Mouse (Mus musculus): ENCODE data around the gene Fez2.

The Fez2 gene

DNA sequence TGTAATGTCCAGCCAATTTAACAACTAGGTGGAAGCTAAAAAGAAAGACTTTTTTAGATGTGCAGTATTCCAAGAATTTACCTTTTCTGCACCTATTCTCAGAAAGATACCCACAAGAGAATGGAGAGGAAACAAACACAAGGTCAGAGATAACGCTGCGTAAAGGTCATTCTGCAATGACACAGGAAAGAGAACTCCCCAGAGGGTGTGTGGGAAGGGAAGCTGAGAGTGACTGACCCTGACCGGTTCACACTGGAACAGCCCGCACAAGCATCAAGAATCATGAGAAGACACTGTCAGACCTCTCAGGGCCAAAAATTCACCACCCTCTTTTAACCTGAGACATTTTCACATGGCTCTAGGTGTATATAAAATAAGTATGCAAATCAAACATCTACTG, 10.4 kb downstream of the Fez2 start:
- DNase-seq (ENCODE audit: low spot score in 2 of 2): no peak

DNA sequence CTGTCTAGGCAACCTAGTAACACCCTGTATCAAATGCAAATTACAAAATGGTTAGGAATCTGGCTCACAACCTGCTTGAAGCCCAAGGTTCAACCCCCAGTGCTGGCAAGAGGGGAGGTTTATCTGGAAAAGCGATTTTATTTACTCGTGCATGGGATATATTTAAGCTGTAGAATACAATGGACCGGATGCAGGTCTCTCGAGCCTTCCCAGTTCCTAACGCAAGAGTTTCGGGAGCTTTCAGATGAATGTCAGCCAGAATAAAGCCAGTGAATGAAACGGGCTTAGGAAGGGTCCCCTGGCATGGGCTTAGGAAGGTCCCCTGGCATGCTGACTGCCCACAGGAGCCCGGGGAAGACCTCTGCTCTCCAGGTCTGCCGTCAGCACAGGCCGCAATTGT, 11.1 kb downstream of the Fez2 start:
- DNase-seq (ENCODE audit: low spot score in 2 of 2): no peak

DNA sequence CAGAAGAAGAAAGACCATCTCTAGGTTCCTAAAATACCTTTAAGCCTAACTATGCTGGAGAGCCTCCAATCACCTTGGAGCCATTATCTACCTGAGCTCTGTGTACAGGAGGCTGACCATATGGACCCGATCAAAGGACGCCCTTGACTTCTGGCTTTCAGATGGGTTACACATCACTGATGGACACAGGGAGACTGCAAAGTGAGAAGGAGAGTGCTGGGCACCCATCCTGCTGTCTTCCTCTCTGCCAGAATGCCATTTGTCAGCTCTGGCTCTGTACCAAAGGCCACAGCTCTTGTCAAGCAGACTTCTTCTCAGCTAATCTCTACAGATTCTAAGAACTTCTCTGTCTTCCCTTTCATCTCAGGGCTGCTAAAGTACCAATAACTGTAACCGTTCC, 12.6 kb downstream of the Fez2 start:
- no peak for DNase-seq (ENCODE audit: low spot score in 2 of 2)

DNA sequence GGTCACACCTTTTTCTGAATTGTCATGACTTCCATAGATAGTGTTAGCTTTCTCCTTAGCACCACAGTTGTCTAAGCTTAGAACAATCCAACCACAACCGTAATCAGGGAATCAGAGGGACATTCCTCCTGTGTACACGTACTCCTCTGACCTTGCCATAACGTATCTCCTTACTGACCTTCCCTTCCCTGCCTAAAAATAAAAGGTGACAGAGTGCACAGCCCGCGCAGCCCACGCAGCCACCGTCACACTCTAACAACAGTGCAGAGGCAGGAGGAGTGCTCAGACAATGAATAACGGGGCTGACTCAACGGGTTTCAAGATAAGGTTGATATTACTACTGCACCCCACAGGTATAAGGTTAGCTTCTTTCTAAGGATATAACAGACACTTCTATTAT, 14.1 kb downstream of the Fez2 start:
- DNase-seq (ENCODE audit: low spot score in 2 of 2): no peak

DNA sequence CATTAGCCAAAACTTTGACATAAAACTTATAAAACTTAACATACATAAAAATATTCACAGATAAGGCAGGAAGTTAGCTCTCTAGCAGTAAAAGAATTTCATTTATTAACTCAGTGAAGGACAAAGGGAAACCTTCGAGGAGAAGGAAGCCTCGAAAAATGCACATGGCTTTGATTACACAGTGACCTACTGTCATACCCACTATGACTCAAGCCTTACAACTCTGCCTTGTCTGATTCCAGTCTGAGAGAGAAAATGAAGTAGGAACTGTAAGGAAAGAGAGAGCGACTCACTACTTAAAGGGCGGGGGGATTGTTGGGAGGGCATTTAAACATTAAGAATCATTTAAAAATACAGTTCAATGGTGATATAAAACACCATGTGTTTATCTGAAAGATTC, 14.7 kb downstream of the Fez2 start:
- DNase-seq (ENCODE audit: low spot score in 2 of 2): no peak

DNA sequence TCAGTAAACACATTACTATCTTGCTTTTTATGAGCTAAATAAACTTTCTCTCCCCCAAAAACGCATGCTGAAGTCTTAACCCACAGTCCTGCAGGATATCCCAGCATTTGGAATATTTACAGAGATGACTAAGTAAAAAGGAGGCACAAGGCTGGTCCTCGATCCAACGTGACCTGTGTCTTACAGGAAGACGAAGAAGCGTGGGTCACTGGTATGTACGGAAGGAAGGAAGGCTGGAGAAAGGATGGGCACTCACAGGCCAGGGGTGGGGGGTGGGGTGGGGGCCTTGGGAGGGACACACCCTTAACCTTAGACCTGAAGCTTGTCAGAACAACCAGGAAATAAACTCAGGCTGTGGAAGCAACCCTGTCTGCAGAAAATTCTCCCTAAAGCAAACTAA, 15.8 kb downstream of the Fez2 start:
- DNase-seq (ENCODE audit: low spot score in 2 of 2): no peak

DNA sequence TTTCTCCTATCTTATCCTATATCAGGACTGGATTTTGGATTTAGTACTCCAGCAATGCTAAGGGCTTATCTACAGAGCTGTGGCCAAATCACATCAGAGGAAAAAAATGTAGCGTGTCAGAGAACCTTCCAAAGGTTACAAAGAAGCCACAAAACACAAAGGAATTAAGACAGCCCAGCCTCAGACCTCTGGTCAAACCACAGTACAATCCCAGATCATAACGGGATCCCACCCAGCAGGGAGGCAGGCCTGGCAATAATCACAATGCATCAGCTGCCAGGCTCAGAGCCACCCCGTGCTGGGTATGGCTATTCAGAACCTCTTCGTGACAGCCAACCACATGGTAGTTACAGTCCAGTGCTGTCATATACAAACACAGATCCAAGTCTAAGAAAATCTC, 16.2 kb downstream of the Fez2 start:
- no peak for DNase-seq (ENCODE audit: low spot score in 2 of 2)

DNA sequence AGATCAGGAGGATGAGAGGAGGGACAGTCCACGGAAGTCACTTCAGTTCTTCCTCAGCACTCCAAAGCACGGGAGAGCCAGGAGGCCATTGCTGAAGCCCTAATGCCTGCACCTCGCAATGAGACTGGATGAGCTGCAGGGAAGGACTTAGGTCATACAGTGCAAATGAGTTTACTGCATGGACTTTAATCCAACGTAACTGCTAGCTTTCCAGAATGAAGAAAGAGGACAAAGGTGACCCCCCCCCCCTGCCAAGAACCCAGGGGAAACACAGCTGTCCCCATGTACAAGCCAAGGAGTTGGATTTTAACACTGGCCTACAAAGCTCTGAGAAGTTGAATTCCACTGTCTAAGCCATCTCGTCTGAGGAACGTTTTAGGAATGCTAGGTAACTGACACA, 16.6 kb downstream of the Fez2 start:
- DNase-seq (ENCODE audit: low spot score in 2 of 2): no peak

DNA sequence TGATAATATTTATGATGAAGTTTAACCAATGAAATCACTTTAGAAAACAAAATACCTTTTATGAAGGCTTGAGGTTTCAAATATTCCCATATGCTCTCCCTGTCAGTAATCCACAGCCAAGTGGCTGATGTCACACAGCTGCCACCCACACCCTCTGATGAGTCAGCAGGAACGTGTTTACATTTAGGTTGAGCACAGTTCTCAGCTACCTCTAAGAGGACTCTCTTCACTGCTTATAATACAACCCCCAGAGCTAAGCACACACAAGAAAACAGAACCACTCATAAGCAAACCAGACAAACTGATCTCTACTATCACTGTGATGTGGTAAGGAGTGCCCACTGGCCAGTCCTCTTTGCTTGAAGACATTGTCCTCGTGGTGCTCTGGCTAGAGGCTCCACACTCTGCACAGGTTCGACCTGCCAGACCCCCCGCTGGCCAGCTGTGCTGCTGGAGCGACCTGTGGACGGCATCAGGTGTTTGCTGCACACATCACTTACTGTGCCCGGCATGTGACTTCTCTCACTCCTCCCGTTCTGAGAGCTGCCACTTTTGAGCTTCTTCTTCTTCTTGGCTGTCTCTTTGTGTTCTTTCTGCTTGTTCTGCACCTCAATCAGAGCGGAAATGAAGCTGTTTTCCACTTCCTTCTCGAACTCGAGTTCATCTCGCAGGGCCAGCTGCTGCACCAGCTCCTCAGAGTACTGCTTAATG, 17.7 kb downstream of the Fez2 start:
- DNase-seq (ENCODE audit: low spot score in 2 of 2): peak; percentile 7 to 16

DNA sequence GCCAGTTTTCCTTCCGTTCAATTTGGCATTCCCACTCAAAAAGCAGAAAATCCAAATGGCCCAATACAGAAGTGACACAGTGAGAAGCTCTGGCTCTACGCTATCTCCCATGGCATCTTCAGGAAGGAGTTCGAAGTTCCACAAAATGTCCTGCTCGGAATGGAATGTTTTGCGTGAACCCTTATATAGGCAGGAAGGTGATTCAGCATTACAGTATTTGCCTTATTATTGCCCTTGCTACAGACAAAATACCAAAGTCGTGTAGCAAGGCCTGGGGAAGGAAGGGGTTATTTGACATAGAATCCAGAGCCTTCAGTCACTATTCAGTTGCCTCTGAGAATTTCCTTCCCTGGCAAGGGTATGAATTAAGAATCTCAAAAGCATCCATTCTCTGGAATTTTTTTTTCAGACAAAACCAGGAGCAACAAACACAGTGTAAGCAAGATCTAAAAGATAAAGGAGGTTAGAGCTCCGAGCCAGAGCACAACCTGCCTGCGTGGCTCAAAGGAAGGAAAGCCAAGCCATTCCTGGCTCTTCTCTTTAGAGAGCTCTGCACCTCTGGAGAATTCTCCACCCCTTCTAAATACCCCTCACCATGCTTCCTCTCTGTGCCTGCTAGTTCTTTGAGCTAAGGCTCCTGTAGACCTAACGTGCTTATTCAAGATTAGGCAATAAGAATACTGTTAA, 25.4 kb downstream of the Fez2 start:
- no peak for DNase-seq (ENCODE audit: low spot score in 2 of 2)

DNA sequence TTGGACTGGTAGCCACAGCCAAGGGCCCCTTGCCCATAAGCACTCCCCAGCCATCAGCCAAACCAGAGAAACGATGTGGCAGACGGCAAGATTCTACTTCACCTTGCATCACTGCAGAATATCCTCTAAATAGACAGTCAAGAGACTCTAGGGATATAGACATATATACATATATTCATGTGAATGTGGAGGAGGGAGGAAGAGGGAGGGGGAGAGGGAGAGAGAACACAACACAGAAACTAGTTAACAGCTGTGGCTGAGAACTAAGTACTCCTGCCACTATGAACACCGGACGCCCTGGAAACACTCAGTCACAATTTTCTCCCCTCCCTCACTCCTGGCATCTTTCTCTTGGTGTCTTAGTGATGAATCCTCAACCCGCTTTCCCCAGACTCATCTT, 28.4 kb downstream of the Fez2 start:
- DNase-seq (ENCODE audit: low spot score in 2 of 2): no peak

DNA sequence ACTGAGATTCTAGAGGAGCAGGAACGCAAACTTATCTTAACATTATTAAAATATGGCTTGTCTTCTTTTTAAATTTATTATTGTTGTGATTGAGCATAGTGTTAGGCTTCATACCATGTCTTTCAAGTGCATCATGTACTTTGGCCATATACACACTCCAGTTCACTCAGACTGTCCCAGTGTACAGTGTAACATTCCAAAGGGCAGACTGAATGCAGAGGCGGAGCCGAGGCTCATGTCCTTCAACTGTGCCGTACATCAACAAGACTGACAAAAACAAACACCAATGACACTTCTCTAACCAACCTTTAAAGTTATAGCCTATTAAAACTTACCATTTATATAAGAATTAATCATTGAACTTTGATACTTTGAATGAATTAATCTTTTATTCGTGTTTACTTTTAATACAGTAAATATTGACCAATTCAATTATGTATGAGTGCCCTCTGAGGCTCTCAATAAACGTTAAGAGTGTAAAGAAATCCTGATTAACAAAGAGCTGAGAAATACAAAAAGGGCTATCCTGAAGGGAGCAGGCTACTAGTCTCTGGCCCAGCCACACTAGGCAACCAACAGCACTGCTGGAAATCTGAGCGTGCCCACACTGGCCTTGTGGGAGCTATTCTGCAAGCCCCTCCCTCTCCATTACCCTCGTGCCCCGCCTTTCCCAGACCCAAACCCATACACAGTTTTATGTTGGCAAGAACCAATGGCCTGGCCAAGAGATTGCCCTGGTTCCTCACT, 29.7 kb downstream of the Fez2 start:
- DNase-seq (ENCODE audit: low spot score in 2 of 2): no peak

DNA sequence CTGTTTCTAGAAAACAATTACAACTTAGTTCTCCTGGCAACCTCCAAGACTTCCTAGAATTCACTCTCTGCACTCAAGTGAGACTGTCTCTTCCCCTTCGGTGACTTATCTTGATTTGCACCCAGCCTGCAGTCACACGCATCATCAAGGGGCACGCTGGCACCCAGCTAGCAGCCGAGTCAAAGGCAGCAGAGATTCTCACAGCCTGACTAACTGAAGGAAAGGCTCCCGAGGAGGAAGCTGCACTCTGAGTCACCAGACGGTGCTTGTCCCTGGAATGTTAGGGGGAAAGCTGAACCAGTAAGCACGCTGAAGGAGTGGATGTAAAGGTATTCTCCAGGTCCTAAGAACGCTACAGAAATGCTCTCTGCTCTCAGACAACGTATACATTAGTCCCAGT, 30.3 kb downstream of the Fez2 start:
- DNase-seq (ENCODE audit: low spot score in 2 of 2): no peak

DNA sequence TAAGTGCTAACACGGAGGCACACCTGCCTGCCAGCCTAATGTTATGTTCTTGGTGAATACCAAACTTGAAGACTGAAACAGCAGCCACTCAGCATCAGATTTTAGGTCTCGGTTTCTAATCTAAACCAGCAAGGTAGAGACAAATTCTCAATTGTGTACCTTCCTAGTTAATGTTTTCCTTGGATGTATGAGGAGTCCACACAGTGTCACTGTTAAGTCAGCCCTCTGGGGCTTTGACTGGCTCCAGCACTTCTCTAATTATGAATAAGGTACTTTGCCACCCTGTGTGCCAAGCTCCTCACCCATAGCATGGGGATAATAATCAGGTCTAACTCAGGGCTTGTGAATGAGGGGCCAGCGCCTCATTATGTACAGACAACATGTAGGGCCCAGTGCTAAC, 35.6 kb downstream of the Fez2 start:
- DNase-seq (ENCODE audit: low spot score in 2 of 2): no peak

DNA sequence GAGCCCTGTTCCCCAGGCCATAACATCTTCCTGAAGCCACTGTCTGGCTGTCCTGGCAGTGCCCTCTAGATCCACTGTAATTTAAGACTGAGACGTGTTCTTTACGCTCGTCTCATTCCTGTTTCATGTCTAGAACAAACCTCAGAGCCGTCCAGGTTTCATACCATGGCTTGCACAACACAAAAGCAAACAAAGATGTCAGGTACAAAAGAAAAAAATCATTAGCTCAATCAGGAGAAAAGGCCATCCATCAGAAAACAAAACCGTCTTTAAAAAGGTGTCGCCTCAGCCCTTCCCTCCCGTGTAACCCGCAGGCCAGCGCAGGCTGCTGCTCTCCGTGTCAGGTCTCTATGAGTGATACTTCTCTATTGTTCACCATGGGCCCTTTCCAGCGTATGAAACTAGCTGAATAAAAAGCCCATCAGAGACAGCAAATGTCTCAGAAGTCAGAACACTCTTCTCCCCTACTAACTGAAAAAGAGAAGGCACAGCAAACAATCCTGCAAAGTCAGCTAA, 38.2 kb downstream of the Fez2 start:
- DNase-seq (ENCODE audit: low spot score in 2 of 2): no peak

DNA sequence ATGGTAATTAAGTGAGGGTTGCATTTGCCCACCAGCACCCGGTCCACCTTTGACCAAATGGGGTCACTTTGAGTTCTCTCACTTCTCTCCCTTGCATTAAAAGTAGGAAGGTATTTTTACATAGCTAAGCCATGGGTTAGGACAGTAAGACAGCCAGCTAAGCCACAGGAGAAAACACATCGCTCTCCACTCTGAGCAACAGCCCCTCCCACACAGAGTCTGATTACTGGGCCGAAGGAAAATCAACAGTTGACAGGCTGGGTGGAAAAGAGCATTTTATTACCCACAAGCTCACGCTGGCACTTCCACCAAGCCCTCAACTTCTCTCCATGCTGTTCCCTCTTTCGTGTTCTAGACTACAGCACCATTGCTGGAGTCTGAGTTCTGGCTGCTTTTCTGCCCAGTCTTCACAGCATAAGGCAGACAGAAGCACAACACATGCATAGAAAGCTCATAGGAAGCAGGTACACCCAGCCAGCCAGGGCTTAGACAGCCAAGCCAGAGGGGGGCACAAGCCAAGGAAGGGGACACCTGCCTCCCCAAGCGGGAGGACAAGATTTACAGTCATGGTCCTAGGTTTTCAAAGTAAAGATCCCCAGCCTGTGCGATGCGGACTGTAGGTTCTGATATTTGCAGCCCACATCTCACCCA, 38.7 kb downstream of the Fez2 start:
- DNase-seq (ENCODE audit: low spot score in 2 of 2): no peak

DNA sequence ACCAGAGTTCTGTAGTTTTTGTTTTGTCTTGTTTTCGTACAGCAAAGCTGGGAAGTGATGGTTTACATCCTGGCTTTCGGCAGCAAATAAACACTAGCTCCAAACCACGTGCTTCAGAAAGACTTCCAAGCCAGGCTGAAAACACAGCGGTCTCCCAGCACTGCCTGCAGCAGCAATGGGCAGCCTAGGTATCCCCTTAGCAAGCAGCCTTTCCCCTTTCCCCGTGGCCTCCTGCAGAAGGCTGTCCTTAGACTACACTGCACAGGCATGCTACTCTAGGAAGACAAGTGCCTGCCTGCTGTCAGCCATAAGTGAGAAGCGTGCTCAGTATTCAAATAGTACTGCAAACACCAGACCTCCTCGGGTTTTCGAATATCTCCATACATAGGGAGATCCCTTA, 41.4 kb downstream of the Fez2 start:
- no peak for DNase-seq (ENCODE audit: low spot score in 2 of 2)

DNA sequence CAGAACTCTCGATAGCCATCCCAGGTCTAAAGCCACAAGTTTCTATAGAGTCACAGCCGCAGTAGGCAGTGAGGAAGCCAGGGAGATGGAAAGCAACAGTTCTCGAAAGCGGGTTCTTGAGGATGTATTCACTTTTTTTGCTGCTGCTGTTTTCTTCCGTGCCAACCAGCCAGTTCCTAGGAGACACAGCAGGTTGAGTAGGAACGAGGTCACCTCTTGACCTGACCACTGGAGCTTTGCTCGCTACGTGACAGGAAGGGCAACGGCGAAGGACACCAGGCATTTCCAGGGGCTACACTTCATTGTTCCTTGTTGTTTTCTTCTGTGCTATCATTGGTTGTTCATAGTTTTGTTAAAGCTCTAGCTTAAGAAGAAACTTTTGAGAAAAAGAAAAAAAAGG, 43.2 kb downstream of the Fez2 start:
- DNase-seq (ENCODE audit: low spot score in 2 of 2): no peak

DNA sequence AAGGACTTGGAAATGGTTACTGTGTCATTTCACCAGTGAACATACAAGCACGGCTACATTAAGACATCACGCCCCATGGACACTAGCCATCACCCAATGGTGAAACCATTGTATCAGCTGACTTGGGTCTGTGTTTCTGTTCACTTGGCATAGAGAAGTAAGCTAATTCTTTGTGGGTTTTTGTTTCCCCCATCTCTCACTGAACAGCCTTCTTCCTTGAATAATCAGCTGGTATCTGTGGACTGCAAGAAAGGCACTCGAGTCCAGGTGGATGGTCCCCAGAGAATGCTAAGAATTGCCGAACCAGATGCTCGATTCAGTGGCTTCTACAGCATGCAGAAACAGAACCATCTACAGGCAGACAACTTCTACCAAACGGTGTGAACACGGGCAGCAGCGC, 44.1 kb downstream of the Fez2 start:
- DNase-seq (ENCODE audit: low spot score in 2 of 2): no peak

DNA sequence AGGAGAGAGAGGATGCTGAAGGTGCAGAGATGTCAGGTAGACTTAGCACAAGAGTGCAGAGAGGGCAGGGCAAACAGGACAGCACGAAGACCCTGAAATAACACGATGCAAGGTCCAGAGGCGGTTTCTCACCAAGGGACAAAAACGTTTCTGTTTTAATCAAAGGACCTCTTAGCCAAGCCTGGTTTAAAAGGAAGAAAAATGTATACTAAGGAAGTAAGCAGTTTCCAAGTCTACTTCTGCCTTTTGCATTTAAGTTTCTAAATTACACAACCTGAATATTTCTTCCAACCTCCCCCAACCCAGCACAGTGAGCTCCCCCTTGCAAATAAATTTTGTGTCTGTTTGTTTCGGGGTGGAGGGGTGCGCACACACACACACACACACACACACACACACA, 44.8 kb downstream of the Fez2 start:
- no peak for DNase-seq (ENCODE audit: low spot score in 2 of 2)

DNA sequence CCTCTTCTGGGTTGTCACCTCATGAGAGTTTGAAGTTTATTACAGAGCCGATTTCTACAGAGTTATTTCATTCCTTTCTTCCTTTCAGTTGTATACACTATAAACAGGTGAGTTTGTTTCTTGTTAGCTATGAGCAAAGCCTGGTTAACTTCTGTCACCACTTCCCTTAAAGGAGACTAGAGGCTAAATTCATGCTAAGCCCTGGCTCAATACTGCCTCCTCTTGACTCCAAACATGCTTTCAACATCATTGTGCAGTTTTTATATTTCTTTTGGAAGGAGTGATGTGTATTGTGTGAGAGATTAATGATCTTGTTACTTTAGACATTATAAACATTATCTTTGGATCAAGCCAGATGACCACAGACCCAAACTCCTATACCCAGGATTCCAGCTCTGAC, 47.5 kb downstream of the Fez2 start:
- DNase-seq (ENCODE audit: low spot score in 2 of 2): no peak

DNA sequence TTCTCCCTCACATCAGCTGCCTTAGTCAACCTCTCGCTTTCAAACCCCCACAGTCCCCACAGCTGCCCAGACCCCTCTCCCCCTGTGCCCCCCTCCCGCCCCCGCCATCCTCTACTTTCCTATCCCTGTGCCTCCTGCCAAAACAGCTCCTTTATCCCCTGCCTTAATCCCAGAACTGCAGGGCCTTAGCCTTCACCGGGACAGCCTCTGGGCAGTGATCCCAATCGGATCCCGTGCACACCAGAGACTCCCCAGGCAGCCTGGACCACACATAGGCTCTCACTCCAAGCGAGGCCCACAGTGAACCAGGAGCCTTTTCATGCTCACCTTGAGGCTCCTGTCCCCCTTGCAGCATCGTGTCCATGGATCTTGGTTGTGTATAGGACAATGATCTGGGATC, 49.5 kb downstream of the Fez2 start:
- no peak for DNase-seq (ENCODE audit: low spot score in 2 of 2)
